Mouse (Mus musculus): ENCODE measurements around the gene Dcbld2.

- TF ChIP-seq CTCF (IDR thresholded peaks at IDR 0.05; ENCODE audit: low read depth) = peak; percentile 26
- no peak for TF ChIP-seq EP300 (IDR thresholded peaks at IDR 0.05; ENCODE audit: low read depth)
Measured at GRCm38 (mm10) chr16:58451647-58452046, 43.4 kb downstream of the Dcbld2 start.
